Mouse (Mus musculus): Measurements from ENCODE around the gene Mob2. TPM values are rescaled to one million over a fixed set of nuclear protein-coding genes. Genes with fewer than 3 reads are reported as not detected.

The Mob2 gene
- polyA plus RNA-seq, 1 experiment from 2014 or later, result 69.2 TPM

- no peak overlapping the region for H3K9ac ChIP-seq
- H3K27ac ChIP-seq, result no peak overlapping the region
- no peak overlapping the region for H3K4me3 ChIP-seq
- no peaks in the 10 kb centered on the region for H3K36me3 ChIP-seq
- H3K4me2 ChIP-seq, result no peak overlapping the region
- WGBS, result 87% methylated on average over 3 of the region's 3 CpGs
- no peak for ATAC-seq (ENCODE audit: insufficient number of reproducible peaks, insufficient read depth, low FRiP score, low TSS enrichment, low read depth)
- H3K4me1 ChIP-seq, result no peaks in the 10 kb centered on the region
- no peaks in the 10 kb centered on the region for H3K27me3 ChIP-seq
- H3K9me3 ChIP-seq, result no peaks in the 10 kb centered on the region
These were observed 99.4 kb downstream of the Mob2 start for GRCm38 (mm10) chr7:141961491-141961890.

- Histone ChIP-seq H3K9ac (no peak overlapping the region), H3K4me3 (no peak overlapping the region), H3K4me2 (no peak overlapping the region), H3K36me3 (no peaks in the 10 kb centered on the region), H3K27me3 (no peaks in the 10 kb centered on the region; the same call in 1 of the 2 replicates), H3K27ac (no peak overlapping the region), H3K4me1 (no peaks in the 10 kb centered on the region), H3K9me3 (no peaks in the 10 kb centered on the region)
- ATAC-seq (ENCODE audit: insufficient number of reproducible peaks, insufficient read depth, low FRiP score, low TSS enrichment, low read depth), result no peak
- 71% methylated on average over 2 of the region's 2 CpGs for WGBS
These were observed 99.9 kb downstream of the Mob2 start for GRCm38 (mm10) chr7:141960926-141961325.

DNA sequence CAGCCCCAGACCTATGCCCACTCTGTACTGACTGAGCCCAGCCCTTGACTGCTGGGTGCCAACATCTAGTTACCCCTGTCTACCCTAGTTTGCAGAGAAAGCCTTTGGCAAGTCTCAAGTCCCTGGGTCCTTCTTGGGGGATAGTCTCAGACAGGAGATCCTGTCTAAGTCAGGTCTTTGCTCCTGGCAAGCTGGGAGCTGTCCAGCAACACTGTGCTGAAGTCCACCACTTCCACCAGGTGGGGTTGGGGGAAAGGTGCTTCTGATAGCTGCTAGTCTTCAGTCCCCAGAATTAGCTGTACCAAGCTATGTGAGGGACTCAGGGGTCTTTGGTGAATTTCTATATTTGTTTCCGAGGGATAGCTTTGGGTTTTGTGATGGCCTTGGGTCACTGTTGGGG is 101.7 kb downstream of the Mob2 start:
- Histone ChIP-seq H3K4me1 (no peaks in the 10 kb centered on the region), H3K4me2 (no peak overlapping the region), H3K4me3 (no peak overlapping the region), H3K36me3 (no peaks in the 10 kb centered on the region), H3K27me3 (peaks cover 15% of the 10 kb centered on the region), H3K27ac (no peak overlapping the region), H3K9me3 (no peaks in the 10 kb centered on the region), H3K9ac (no peak overlapping the region)
- 74% methylated on average over 1 of the region's 1 CpGs for WGBS
- no peak for ATAC-seq (ENCODE audit: insufficient number of reproducible peaks, insufficient read depth, low FRiP score, low TSS enrichment, low read depth)

Small RNAs within 50 kb of the gene (microRNA-seq; reads per million reads assigned to microRNA genes)
- gene Mir3104, result not detected

Other genes starting within 250 kb of the Mob2 start
- 0.03 TPM in 1 of 2 replicates, not detected in the other for gene Muc5b, start 222.0 kb downstream of the Mob2 start, polyA plus RNA-seq (2015; fragmentation: Nextera tagmentation; extraction: Ambion mirVana)
- 40.9 and 42.6 TPM in 2 replicates for gene Tollip, start 142.6 kb downstream of the Mob2 start, polyA plus RNA-seq (2015; fragmentation: Nextera tagmentation; extraction: Ambion mirVana)
- gene Brsk2, start 111.3 kb downstream of the Mob2 start, polyA plus RNA-seq (2015; fragmentation: Nextera tagmentation; extraction: Ambion mirVana), result 1.1 and 1.2 TPM in 2 replicates
- gene Dusp8, start 34.8 kb upstream of the Mob2 start, polyA plus RNA-seq (2015; fragmentation: Nextera tagmentation; extraction: Ambion mirVana), result 2.4 and 2.6 TPM in 2 replicates
- gene Gm45618, start 59.7 kb upstream of the Mob2 start, polyA plus RNA-seq (2015; fragmentation: Nextera tagmentation; extraction: Ambion mirVana), result not detected in 2 replicates
- not detected in 2 replicates for gene Gm39115, start 75.0 kb upstream of the Mob2 start, polyA plus RNA-seq (2015; fragmentation: Nextera tagmentation; extraction: Ambion mirVana)
- not detected in 2 replicates for gene Gm45337, start 83.5 kb upstream of the Mob2 start, polyA plus RNA-seq (2015; fragmentation: Nextera tagmentation; extraction: Ambion mirVana)
- gene Gm29735, start 96.0 kb upstream of the Mob2 start, polyA plus RNA-seq (2015; fragmentation: Nextera tagmentation; extraction: Ambion mirVana), result not detected in 2 replicates
- gene Gm4553, start 104.7 kb upstream of the Mob2 start, polyA plus RNA-seq (2015; fragmentation: Nextera tagmentation; extraction: Ambion mirVana), result not detected in 2 replicates
- not detected in 2 replicates for gene Krtap5-2, start 114.9 kb upstream of the Mob2 start, polyA plus RNA-seq (2015; fragmentation: Nextera tagmentation; extraction: Ambion mirVana)
- gene Gm10153, start 129.3 kb upstream of the Mob2 start, polyA plus RNA-seq (2015; fragmentation: Nextera tagmentation; extraction: Ambion mirVana), result not detected in 2 replicates
- not detected in 2 replicates for gene Krtap5-3, start 140.3 kb upstream of the Mob2 start, polyA plus RNA-seq (2015; fragmentation: Nextera tagmentation; extraction: Ambion mirVana)
- gene Gm7579, start 150.8 kb upstream of the Mob2 start, polyA plus RNA-seq (2015; fragmentation: Nextera tagmentation; extraction: Ambion mirVana), result not detected in 2 replicates
- gene Krtap5-5, start 168.9 kb upstream of the Mob2 start, polyA plus RNA-seq (2015; fragmentation: Nextera tagmentation; extraction: Ambion mirVana), result not detected in 2 replicates
- gene Gm40460, start 180.0 kb upstream of the Mob2 start, polyA plus RNA-seq (2015; fragmentation: Nextera tagmentation; extraction: Ambion mirVana), result not detected in 2 replicates
- not detected in 2 replicates for gene Gm2431, start 197.3 kb upstream of the Mob2 start, polyA plus RNA-seq (2015; fragmentation: Nextera tagmentation; extraction: Ambion mirVana)
- not detected in 2 replicates for gene Gm4559, start 213.3 kb upstream of the Mob2 start, polyA plus RNA-seq (2015; fragmentation: Nextera tagmentation; extraction: Ambion mirVana)
- gene Krtap5-1, start 236.1 kb upstream of the Mob2 start, polyA plus RNA-seq (2015; fragmentation: Nextera tagmentation; extraction: Ambion mirVana), result not detected in 2 replicates
- gene Krtap5-4, start 242.5 kb upstream of the Mob2 start, polyA plus RNA-seq (2015; fragmentation: Nextera tagmentation; extraction: Ambion mirVana), result not detected in 2 replicates